Mouse (Mus musculus) liver, adult 2 months (tissue): Measurements from ENCODE around the gene Olfr689.
"Not testable (repeated sequence)": the region's sequence is repeated elsewhere in the genome, so short reads cannot be mapped to it uniquely, and the experiment has no call there.

Experiments
- CTCF ChIP-seq: fragments of 200-500 bp; IDR thresholded peaks from 2 replicates; pipeline ENCODE4 v1.5.1; 2011; ENCODE audit warnings: low read depth, low read length, control low read depth
- POLR2A ChIP-seq: fragments of 200-500 bp; IDR thresholded peaks from 2 replicates; pipeline ENCODE4 v1.6.1; 2011; ENCODE audit warnings: low read length, control low read depth; ENCODE audit not compliant: insufficient read depth; ENCODE audit errors: extremely low read depth

GRCm38 (mm10) chr7:105356487-105356886 is 45.5 kb downstream of the Olfr689 start:
- not testable (repeated sequence) for TF ChIP-seq CTCF, POLR2A
